Mouse (Mus musculus) megakaryocyte, embryonic 14.5 days (primary cell): ENCODE data around the gene Mgll.

Source experiments
- FLI1 ChIP-seq: IDR thresholded peaks from 2 replicates; pipeline ENCODE4 v1.6.1; 2012; ENCODE audit warnings: low read length, inconsistent platforms, mixed read lengths
- GATA1 ChIP-seq: IDR thresholded peaks from 3 replicates; pipeline ENCODE4 v1.6.1; 2012; ENCODE audit warnings: mixed read lengths, low read length, inconsistent platforms, borderline replicate concordance

- no peak for TF ChIP-seq GATA1
- no peak for TF ChIP-seq FLI1
Observed at GRCm38 (mm10) chr6:88821901-88822300, 97.7 kb downstream of the Mgll start.
